Mouse (Mus musculus) small intestine, adult 2 months (tissue): ENCODE results near the gene Osbpl9. TPM values are rescaled to one million over a fixed set of nuclear protein-coding genes. Genes with fewer than 3 reads are reported as not detected.

Source experiments
- H3K27ac ChIP-seq: fragments of 200-500 bp; 2 replicates; pipeline ENCODE4 v1.5.1; 2012; ENCODE audit warnings: low read depth, low read length, control low read depth, inconsistent platforms; ENCODE audit not compliant: insufficient read depth
- H3K27me3 ChIP-seq: fragments of 200-500 bp; 2 replicates; pipeline ENCODE4 v1.6.1; 2012; ENCODE audit warnings: mild to moderate bottlenecking, moderate library complexity, low read length, inconsistent platforms; ENCODE audit not compliant: control insufficient read depth, insufficient read depth
- H3K36me3 ChIP-seq: fragments of 200-500 bp; 2 replicates; pipeline ENCODE4 v1.6.1; 2012; ENCODE audit warnings: mild to moderate bottlenecking, low read length, control low read depth, inconsistent platforms; ENCODE audit not compliant: control insufficient read depth, insufficient read depth
- H3K4me1 ChIP-seq: fragments of 200-500 bp; 2 replicates; pipeline ENCODE4 v1.6.1; 2012; ENCODE audit warnings: low read length, inconsistent platforms, mixed read lengths; ENCODE audit not compliant: control insufficient read depth, insufficient read depth, insufficient read length
- H3K4me3 ChIP-seq: fragments of 200-500 bp; 2 replicates; pipeline ENCODE4 v1.5.1; 2012; ENCODE audit warnings: low read depth, mild to moderate bottlenecking, control low read depth, inconsistent platforms, low read length, moderate library complexity
- CTCF ChIP-seq: fragments of 200-500 bp; IDR thresholded peaks from 2 replicates; pipeline ENCODE4 v1.5.1; 2012; ENCODE audit warnings: low read depth, mild to moderate bottlenecking, control low read depth, inconsistent platforms, low read length, moderate library complexity, mixed read lengths; ENCODE audit not compliant: insufficient replicate concordance, insufficient read length; ENCODE audit errors: extremely low read depth
- POLR2A ChIP-seq: fragments of 200-500 bp; IDR thresholded peaks from 2 replicates; pipeline ENCODE4 v1.6.1; 2012; ENCODE audit warnings: low read depth, mild to moderate bottlenecking, control low read depth, inconsistent platforms, low read length, moderate library complexity
- WGBS: fragments of 180-500 bp; shearing (Covaris S2); methylation state at CpG from one replicate; pipeline ENCODE4 v1.1.7; 2018; 5-methylcytosine and 5-hydroxymethylcytosine counted together
- polyA plus RNA-seq: library from polyadenylated mRNA; depleted of rRNA; stranded (reverse); fragments of >200 nt; gene quantifications from 2 replicates; pipeline ENCODE4 v1.2.3, GENCODE M21; 2012

Osbpl9 gene
- polyA plus RNA-seq, 1 experiment = 29.5 TPM

DNA sequence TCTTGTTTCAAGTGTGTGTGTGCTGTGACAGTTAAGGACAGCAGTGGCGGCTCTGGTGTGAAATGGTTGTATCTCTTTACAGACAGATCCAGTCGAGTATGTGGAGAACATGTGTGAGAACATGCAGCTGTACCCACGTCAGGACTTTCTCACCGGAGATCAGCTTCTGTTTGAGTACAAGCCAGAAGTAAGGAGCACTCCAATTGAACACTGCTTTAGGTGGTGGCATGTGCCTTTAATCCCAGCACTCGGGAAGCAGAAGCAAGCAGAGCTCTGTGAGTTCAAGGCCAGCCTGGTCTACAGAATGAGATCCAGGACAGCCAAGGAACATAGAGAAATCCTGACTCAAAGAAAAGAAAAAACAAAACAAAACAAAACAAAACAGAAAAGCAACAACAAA lies 158.8 kb downstream of the Osbpl9 start:
- H3K4me3 ChIP-seq = no peak overlapping the region
- no peak overlapping the region for H3K27ac ChIP-seq
- H3K27me3 ChIP-seq = no peaks in the 10 kb centered on the region
- 72% methylated on average over 5 of the region's 5 CpGs for WGBS
- peaks cover 64% of the 10 kb centered on the region for H3K36me3 ChIP-seq
- no peak for TF ChIP-seq CTCF
- no peak for TF ChIP-seq POLR2A
- no peaks in the 10 kb centered on the region for H3K4me1 ChIP-seq

DNA sequence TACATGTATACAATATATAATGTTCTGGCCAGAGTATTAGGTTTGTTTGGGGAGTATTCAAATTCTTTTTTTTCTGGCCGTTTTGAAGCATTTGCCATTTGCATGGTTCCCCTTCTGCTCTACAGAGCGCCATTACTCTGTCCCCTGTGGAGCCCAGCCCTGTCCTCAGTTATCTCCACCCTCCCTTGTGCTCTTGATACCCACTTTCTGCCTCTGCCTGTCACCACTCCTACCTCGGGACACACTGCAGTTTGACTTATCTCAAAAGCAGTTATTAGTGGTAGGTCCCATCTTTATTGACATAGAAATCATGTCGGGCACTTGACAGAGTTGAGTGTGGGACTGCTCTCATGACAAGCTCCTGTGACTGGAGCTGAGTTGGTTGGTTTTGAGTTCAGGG lies 159.3 kb downstream of the Osbpl9 start:
- no peaks in the 10 kb centered on the region for H3K27me3 ChIP-seq
- no peak overlapping the region for H3K27ac ChIP-seq
- peaks cover 61% of the 10 kb centered on the region for H3K36me3 ChIP-seq
- no peaks in the 10 kb centered on the region for H3K4me1 ChIP-seq
- TF ChIP-seq POLR2A = no peak
- H3K4me3 ChIP-seq = no peak overlapping the region
- 72% methylated on average over 4 of the region's 4 CpGs for WGBS

DNA sequence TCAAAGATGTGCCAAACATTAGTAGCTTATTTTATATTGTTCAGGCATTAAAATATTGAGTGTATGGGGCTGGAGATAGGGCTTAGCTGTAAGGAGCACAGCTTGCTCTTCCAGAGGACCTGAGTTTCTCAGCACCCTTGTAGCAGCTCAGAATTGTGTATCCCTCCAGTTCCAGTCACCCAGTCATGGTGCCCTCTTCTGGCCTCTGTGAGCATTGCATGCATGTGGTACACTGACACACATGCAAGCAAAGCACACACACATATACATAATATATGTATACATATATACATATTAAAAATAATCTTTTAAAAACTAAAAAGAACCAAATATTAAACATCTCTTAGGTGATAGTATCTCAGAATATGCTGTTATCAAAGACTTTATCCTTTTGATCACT lies 165.7 kb downstream of the Osbpl9 start:
- Histone ChIP-seq H3K27ac (no peak overlapping the region), H3K4me1 (no peaks in the 10 kb centered on the region), H3K4me3 (no peak overlapping the region), H3K27me3 (no peaks in the 10 kb centered on the region), H3K36me3 (peaks cover 40% of the 10 kb centered on the region)
- no peak for TF ChIP-seq POLR2A
- peak; percentile 57; the same call in 1 of the 2 replicates for TF ChIP-seq CTCF

DNA sequence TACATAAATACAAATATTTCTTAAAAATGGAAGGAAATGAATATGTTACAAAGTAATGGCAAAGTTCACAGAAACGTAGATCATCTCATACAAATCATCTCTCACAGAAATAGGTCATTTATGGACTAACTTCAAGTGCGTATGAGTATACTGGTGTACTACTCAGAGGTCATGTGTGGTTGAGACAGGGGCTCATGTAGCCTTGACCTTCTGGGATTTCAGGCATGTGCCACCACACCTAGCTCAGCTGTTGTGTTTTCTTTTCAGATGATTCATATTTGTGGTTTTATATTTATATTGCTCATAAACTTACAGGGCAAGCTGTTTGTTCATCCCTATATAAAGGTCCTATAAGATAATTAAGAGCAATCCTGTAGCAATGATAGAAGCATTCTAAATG lies 171.8 kb downstream of the Osbpl9 start:
- H3K27ac ChIP-seq = no peak overlapping the region
- no peaks in the 10 kb centered on the region for H3K4me1 ChIP-seq
- 96% methylated on average over 2 of the region's 2 CpGs for WGBS
- H3K27me3 ChIP-seq = no peaks in the 10 kb centered on the region
- H3K4me3 ChIP-seq = no peak overlapping the region
- TF ChIP-seq POLR2A (no peak), CTCF (no peak)
- peaks cover 25% of the 10 kb centered on the region for H3K36me3 ChIP-seq

DNA sequence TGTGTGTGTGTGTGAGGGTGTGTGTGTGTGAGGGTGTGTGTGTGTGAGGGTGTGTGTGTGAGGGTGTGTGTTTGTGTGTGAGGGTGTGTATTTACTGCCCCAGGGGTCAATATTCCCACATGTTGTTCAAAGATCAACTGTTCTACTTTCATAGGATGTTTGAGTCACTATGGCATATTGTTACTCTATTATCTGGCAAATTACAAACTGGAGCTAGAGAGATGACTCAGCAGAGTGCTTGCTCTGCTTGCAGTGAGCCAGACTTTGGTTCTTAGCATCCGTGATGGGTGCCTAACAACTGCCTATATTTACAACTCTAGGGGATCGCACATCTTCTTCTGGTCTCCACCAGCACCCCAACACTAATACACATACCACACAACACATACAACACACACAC lies 172.2 kb downstream of the Osbpl9 start:
- no peak overlapping the region for H3K27ac ChIP-seq
- H3K27me3 ChIP-seq = no peaks in the 10 kb centered on the region
- no peak for TF ChIP-seq CTCF
- no peak for TF ChIP-seq POLR2A
- 88% methylated on average over 2 of the region's 2 CpGs for WGBS
- 0 out of 2 replicates have a peak, but pooled peaks cover 2% of the 10 kb centered on the region for H3K4me1 ChIP-seq
- H3K4me3 ChIP-seq = no peak overlapping the region
- H3K36me3 ChIP-seq = peaks cover 28% of the 10 kb centered on the region

DNA sequence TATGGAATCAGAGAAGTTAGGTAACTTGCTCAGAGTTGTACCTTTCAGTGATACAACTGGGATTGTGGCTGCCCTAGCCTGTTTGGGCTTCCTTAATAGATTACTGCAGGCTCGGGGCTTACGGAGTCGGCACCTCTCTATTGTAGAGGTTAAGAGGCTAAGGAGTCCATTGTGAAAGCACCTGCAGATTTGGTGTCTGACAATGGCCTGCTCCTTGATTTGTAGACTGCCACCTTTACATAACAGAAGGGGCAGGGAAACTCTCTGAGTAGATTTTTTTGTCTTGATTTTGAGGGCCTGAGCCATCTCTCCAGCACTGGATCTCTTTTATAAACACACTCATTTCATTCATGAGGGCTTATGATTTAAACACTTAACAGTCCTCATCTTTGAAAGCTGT lies 175.5 kb downstream of the Osbpl9 start:
- H3K27ac ChIP-seq = no peak overlapping the region
- H3K27me3 ChIP-seq = no peaks in the 10 kb centered on the region
- H3K4me3 ChIP-seq = no peak overlapping the region
- 89% methylated on average over 3 of the region's 3 CpGs for WGBS
- H3K36me3 ChIP-seq = peaks cover 23% of the 10 kb centered on the region
- H3K4me1 ChIP-seq = 0 out of 2 replicates have a peak, but pooled peaks cover 2% of the 10 kb centered on the region
- TF ChIP-seq CTCF (no peak), POLR2A (no peak)

DNA sequence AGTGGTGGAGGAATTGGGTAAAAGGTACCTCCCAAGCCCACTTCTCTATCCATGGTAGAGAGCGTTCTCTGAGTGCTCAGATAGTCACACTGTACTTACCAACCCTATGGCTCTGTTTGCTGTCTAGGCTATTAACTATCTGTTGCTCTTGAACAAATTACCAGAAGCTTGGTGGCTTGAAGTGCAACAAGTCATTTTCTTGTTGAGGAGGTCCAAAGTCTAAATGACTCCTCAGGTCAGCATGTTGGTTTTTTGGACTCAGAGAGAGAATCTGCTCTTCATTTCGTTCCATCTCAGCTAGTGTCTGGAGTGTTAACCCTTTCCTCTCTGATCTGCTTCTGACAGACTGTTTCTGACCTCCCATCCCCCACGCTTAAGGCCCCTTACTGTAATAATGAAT lies 177.0 kb downstream of the Osbpl9 start:
- Histone ChIP-seq H3K27ac (no peak overlapping the region), H3K36me3 (peaks cover 23% of the 10 kb centered on the region), H3K27me3 (no peaks in the 10 kb centered on the region), H3K4me1 (0 out of 2 replicates have a peak, but pooled peaks cover 2% of the 10 kb centered on the region), H3K4me3 (no peak overlapping the region)
- no peak for TF ChIP-seq POLR2A
- no peak for TF ChIP-seq CTCF
- 71% methylated on average over 3 of the region's 3 CpGs for WGBS

DNA sequence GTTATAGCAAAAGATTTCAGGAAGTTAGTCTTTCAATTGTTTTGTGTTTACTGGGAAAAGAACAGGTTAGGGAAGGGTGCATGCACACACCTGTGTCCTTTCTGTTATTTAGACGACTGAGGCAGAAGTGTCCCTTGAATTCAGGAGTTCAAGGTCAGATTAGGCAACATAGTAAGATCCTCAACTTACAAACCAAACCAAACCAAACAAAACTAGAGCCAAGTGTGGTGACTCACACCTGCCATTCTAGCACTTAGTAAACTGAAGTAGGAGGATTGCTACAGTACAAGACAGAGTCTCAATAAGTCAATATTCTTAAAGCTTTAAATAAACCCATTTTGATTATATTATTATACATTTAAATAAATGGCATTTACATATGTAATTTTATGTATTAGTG lies 180.1 kb downstream of the Osbpl9 start:
- TF ChIP-seq POLR2A (no peak), CTCF (no peak)
- Histone ChIP-seq H3K27me3 (no peaks in the 10 kb centered on the region), H3K27ac (no peak overlapping the region), H3K36me3 (peaks cover 31% of the 10 kb centered on the region), H3K4me1 (0 out of 2 replicates have a peak, but pooled peaks cover 2% of the 10 kb centered on the region), H3K4me3 (no peak overlapping the region)
- WGBS = 31% methylated on average over 1 of the region's 1 CpGs
